Mouse (Mus musculus) liver, embryonic 14.5 days (tissue): ENCODE data around the gene Tuba8.

Source experiments
- CTCF ChIP-seq: IDR thresholded peaks from 2 replicates; pipeline ENCODE4 v1.5.1; 2016; ENCODE audit warnings: antibody characterized with exemption, low read depth, control low read depth
- EP300 ChIP-seq: IDR thresholded peaks from 2 replicates; pipeline ENCODE4 v1.6.1; 2016; ENCODE audit warnings: antibody characterized with exemption, low read depth

- TF ChIP-seq CTCF (no peak), EP300 (no peak)
Measured at GRCm38 (mm10) chr6:121197807-121198365, 12.6 kb upstream of the Tuba8 start.
